Mouse (Mus musculus) neural tube, embryonic 14.5 days (tissue): ENCODE measurements around the gene Msgn1. TPM values are rescaled to one million over a fixed set of nuclear protein-coding genes. Genes with fewer than 3 reads are reported as not detected.
A peak's percentile ranks its signal among the peaks of the same experiment; 100 is the strongest.

Experiments used
- ATAC-seq: fragments of 200-750 bp; cut with Nextera tagmentation; 2 replicates; pipeline ENCODE4 v1.8.0; 2017; ENCODE audit warnings: low read depth, mild to moderate bottlenecking, moderate TSS enrichment, moderate library complexity
- H3K27ac ChIP-seq: fragments of 300-500 bp; sonication (generic); 2 replicates; pipeline ENCODE4 v1.5.1; 2014; ENCODE audit warnings: low read depth, mild to moderate bottlenecking, control low read depth, low read length, moderate library complexity, mixed read lengths
- H3K27me3 ChIP-seq: fragments of 300-500 bp; sonication (generic); 2 replicates; pipeline ENCODE4 v1.6.1; 2014; ENCODE audit warnings: low read length; ENCODE audit not compliant: control insufficient read depth, insufficient read depth
- H3K36me3 ChIP-seq: fragments of 300-500 bp; sonication (generic); 2 replicates; pipeline ENCODE4 v1.6.1; 2014; ENCODE audit warnings: low read length, mixed read lengths; ENCODE audit not compliant: control insufficient read depth, insufficient read depth
- H3K4me1 ChIP-seq: fragments of 300-500 bp; sonication (generic); 2 replicates; pipeline ENCODE4 v1.6.1; 2014; ENCODE audit warnings: low read length; ENCODE audit not compliant: control insufficient read depth, insufficient read depth
- H3K4me2 ChIP-seq: fragments of 300-500 bp; sonication (generic); 2 replicates; pipeline ENCODE4 v1.6.1; 2014; ENCODE audit warnings: mild to moderate bottlenecking, low read depth, low read length, control low read depth
- H3K4me3 ChIP-seq: fragments of 300-500 bp; sonication (generic); 2 replicates; pipeline ENCODE4 v1.5.1; 2014; ENCODE audit warnings: low read depth, low read length, control low read depth, mixed read lengths
- H3K9ac ChIP-seq: fragments of 300-500 bp; sonication (generic); replicated peaks from 2 replicates; pipeline ENCODE4 v1.6.1; 2014; ENCODE audit warnings: low read depth, mild to moderate bottlenecking, control low read depth, low read length, mixed read lengths
- H3K9me3 ChIP-seq: fragments of 300-500 bp; sonication (generic); 2 replicates; pipeline ENCODE4 v1.6.1; 2016; ENCODE audit warnings: low read length; ENCODE audit not compliant: control insufficient read depth
- WGBS: fragments of 180-500 bp; shearing (Covaris S2); extraction: QIAGEN DNeasy Blood & Tissue Kit; methylation state at CpG from one replicate; pipeline ENCODE4 v1.1.7; 2014; 5-methylcytosine and 5-hydroxymethylcytosine counted together
- polyA plus RNA-seq: library from polyadenylated mRNA; unstranded; fragments of >200 nt; fragmentation: Nextera tagmentation; extraction: Ambion mirVana; gene quantifications from 2 replicates; pipeline ENCODE4 v1.2.1, GENCODE M21; 2014

Msgn1 gene
- polyA plus RNA-seq, 1 experiment from 2014 or later, result not detected

- H3K4me1 ChIP-seq, result no peaks in the 10 kb centered on the region
- H3K27ac ChIP-seq, result no peak overlapping the region
- no peak for ATAC-seq
- no peaks in the 10 kb centered on the region for H3K27me3 ChIP-seq
- no peaks in the 10 kb centered on the region for H3K9me3 ChIP-seq
- no peaks in the 10 kb centered on the region for H3K36me3 ChIP-seq
- 73% methylated on average over 3 of the region's 3 CpGs for WGBS
- no peak overlapping the region for H3K4me3 ChIP-seq
- H3K4me2 ChIP-seq, result no peak overlapping the region
- no peak overlapping the region for H3K9ac ChIP-seq
Observed at GRCm38 (mm10) chr12:11222566-11222965, 13.8 kb upstream of the Msgn1 start.

DNA sequence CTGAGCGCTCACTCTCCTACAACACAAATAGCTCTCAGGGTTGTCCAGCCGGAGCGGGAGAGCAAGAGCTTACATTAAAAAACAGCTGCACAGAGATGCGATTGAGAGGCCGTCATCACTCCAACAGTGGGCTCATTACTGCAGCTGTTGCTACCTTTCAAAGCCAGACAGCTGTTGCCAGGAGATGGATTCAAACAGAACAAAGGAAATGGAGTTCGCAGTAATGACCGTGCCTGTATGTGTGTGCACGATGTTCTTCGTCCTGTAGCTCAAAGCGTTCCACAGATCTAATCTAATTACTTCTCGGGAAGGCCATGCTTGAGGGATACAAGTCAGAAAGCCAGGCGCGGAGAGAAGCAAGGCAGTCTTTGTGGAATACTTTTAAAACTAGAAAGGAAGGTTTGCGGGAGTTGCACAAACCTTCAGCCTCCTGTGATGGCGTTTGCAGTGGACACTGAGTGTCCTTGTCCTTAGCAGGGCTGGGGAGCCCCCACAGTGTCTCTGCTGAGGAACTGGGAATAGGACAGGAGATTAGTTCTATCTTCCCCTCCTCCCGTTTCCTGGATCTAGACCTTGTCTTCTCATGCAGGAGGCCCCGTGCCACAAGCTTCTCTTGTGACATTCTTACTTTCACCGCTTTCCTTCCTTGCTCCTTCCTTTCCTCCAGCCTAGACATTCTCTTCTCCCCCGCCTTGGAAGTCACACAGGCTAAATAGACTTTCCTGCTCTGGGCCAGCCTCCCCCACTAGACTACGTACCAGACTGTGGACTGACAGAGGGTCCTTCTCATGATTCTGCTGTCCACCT is 13.0 kb upstream of the Msgn1 start:
- no peaks in the 10 kb centered on the region for H3K27me3 ChIP-seq
- H3K36me3 ChIP-seq, result no peaks in the 10 kb centered on the region
- no peak overlapping the region for H3K4me2 ChIP-seq
- H3K9me3 ChIP-seq, result no peaks in the 10 kb centered on the region
- H3K4me1 ChIP-seq, result no peaks in the 10 kb centered on the region
- ATAC-seq, result peak; percentile 79; the same call in 1 of the 2 replicates
- H3K27ac ChIP-seq, result no peak overlapping the region
- 59% methylated on average over 20 of the region's 20 CpGs for WGBS
- H3K9ac ChIP-seq, result no peak overlapping the region
- H3K4me3 ChIP-seq, result no peak overlapping the region

- Histone ChIP-seq H3K27me3 (no peaks in the 10 kb centered on the region), H3K4me2 (no peak overlapping the region), H3K4me3 (no peak overlapping the region), H3K9me3 (no peaks in the 10 kb centered on the region), H3K27ac (no peak overlapping the region), H3K4me1 (no peaks in the 10 kb centered on the region), H3K36me3 (no peaks in the 10 kb centered on the region), H3K9ac (no peak overlapping the region)
- no peak for ATAC-seq
- 66% methylated on average over 7 of the region's 7 CpGs for WGBS
Observed at GRCm38 (mm10) chr12:11217726-11218250, 9.0 kb upstream of the Msgn1 start.

DNA sequence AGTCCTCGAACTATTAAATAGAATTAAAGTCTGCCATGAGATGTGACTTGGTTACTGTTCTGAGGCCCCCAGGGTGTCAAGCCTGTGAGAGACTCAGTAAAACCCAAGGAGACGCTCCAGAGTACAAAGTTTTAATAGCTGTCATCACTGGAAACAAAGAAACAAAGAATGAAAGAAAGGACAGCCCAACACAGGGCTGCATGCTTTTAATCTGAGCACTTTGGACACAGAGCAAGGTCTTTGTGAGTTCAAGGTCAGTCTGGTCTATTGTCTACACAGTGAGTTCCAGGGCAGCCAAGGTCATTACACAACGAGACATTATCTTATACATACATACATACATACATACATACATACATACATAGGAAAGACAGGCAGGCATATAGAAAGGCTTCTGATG is 7.7 kb upstream of the Msgn1 start:
- Histone ChIP-seq H3K36me3 (no peaks in the 10 kb centered on the region), H3K4me3 (no peak overlapping the region), H3K4me2 (no peak overlapping the region), H3K4me1 (no peaks in the 10 kb centered on the region), H3K9ac (no peak overlapping the region), H3K9me3 (no peaks in the 10 kb centered on the region), H3K27ac (no peak overlapping the region), H3K27me3 (no peaks in the 10 kb centered on the region)
- WGBS, result 60% methylated on average over 3 of the region's 3 CpGs
- ATAC-seq, result no peak

GRCm38 (mm10) chr12:11215555-11215954 is 6.8 kb upstream of the Msgn1 start:
- no peak overlapping the region for H3K4me2 ChIP-seq
- no peaks in the 10 kb centered on the region for H3K36me3 ChIP-seq
- no peak for ATAC-seq
- no peaks in the 10 kb centered on the region for H3K9me3 ChIP-seq
- no peak overlapping the region for H3K4me3 ChIP-seq
- H3K27ac ChIP-seq, result no peak overlapping the region
- no peaks in the 10 kb centered on the region for H3K4me1 ChIP-seq
- no peaks in the 10 kb centered on the region for H3K27me3 ChIP-seq
- H3K9ac ChIP-seq, result no peak overlapping the region
- WGBS, result 88% methylated on average over 2 of the region's 2 CpGs

DNA sequence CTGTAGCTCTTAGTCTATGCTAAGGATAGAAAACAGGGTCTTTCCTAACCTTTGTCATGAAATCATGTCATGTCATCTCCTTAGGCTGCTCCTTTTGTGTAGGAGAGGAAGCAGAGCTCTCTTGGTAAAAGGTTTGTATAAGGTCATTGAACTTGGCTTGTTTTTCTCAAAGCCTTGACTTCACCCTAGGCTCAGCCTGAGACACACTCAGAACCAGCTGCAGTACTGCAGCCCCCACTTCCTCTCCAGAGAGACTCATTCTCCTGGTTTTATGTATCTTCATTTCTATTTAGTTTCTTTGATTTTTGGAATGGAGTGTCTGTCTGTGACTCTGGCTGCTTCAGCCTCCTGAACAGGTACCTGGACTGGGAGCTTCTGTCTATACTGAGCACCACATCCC is 6.0 kb upstream of the Msgn1 start:
- no peak for ATAC-seq
- no peak overlapping the region for H3K27ac ChIP-seq
- no peaks in the 10 kb centered on the region for H3K9me3 ChIP-seq
- H3K27me3 ChIP-seq, result no peaks in the 10 kb centered on the region
- no peak overlapping the region for H3K4me2 ChIP-seq
- no peak overlapping the region for H3K9ac ChIP-seq
- no peaks in the 10 kb centered on the region for H3K36me3 ChIP-seq
- H3K4me1 ChIP-seq, result no peaks in the 10 kb centered on the region
- no peak overlapping the region for H3K4me3 ChIP-seq

DNA sequence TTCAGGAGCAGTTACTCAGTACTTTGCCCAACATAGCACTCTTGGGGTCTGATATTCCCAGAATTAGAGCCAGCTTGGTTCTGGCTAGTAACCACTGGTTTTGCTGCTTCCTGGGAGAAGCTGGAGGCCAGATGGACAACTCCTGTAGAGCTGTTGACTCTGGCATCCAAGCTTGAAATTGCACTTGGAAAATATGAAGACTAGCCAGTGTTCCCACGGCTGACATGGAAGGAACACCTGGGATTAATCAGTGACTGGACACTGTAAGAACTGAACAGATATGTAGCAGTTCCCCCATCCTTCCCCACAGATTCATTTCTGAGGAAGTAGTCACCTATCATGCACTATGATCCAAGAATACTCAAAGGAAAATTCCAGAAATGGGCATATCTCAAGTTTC is 4.1 kb upstream of the Msgn1 start:
- ATAC-seq, result no peak
- H3K27me3 ChIP-seq, result no peaks in the 10 kb centered on the region
- WGBS, result 85% methylated on average over 1 of the region's 1 CpGs

DNA sequence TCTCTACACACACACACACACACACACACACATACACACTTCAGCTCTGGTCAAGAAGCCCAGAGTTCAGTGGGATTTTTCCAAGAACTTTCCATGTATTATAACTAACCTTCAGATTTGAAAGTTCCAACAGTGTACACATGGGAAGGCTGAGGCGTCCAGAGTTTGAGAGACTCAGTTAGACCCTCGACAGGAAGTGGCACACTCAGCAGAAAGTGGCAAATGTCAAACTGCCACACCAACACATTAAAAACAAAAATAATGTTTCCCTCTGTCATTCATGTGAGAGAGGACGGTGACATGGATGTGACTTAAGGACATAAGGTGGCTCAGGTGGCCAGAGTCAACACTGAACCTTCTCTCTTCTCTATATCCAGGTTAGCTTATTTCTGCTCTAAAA is 1.6 kb upstream of the Msgn1 start:
- Histone ChIP-seq H3K9me3 (no peaks in the 10 kb centered on the region), H3K36me3 (no peaks in the 10 kb centered on the region), H3K4me3 (no peak overlapping the region), H3K27ac (no peak overlapping the region), H3K9ac (no peak overlapping the region), H3K4me1 (no peaks in the 10 kb centered on the region), H3K4me2 (no peak overlapping the region), H3K27me3 (no peaks in the 10 kb centered on the region)
- WGBS, result 80% methylated on average over 3 of the region's 3 CpGs
- ATAC-seq, result no peak

More for the DNA sequence above, 4.1 kb upstream of the Msgn1 start:
- H3K9me3 ChIP-seq, result no peaks in the 10 kb centered on the region
- H3K27ac ChIP-seq, result no peak overlapping the region
- H3K4me1 ChIP-seq, result no peaks in the 10 kb centered on the region
- no peaks in the 10 kb centered on the region for H3K36me3 ChIP-seq
- H3K4me3 ChIP-seq, result no peak overlapping the region
- H3K9ac ChIP-seq, result no peak overlapping the region
- H3K4me2 ChIP-seq, result no peak overlapping the region

GRCm38 (mm10) chr12:11209636-11210035 is 864 bp upstream of the Msgn1 start:
- H3K9me3 ChIP-seq, result no peaks in the 10 kb centered on the region
- no peaks in the 10 kb centered on the region for H3K27me3 ChIP-seq
- no peak overlapping the region for H3K4me2 ChIP-seq
- H3K9ac ChIP-seq, result no peak overlapping the region
- H3K4me1 ChIP-seq, result no peaks in the 10 kb centered on the region
- H3K27ac ChIP-seq, result no peak overlapping the region
- H3K36me3 ChIP-seq, result no peaks in the 10 kb centered on the region
- WGBS, result 84% methylated on average over 5 of the region's 5 CpGs
- ATAC-seq, result no peak
- H3K4me3 ChIP-seq, result no peak overlapping the region
